Mouse (Mus musculus) ES-Bruce4 (cell line): ENCODE data around the gene Ankfy1. TPM values are rescaled to one million over a fixed set of nuclear protein-coding genes. Genes with fewer than 3 reads are reported as not detected.
"Not testable (repeated sequence)": the region's sequence is repeated elsewhere in the genome, so short reads cannot be mapped to it uniquely, and the experiment has no call there.

Source experiments
- H3K27ac ChIP-seq: 2 replicates; pipeline ENCODE4 v1.5.1; 2012; ENCODE audit warnings: low read length, inconsistent platforms; ENCODE audit not compliant: insufficient read depth
- H3K27me3 ChIP-seq: 2 replicates; pipeline ENCODE4 v1.6.1; 2012; ENCODE audit warnings: mild to moderate bottlenecking, low read length, inconsistent platforms; ENCODE audit not compliant: control insufficient read depth, poor library complexity, insufficient read depth, severe bottlenecking
- H3K36me3 ChIP-seq: 2 replicates; pipeline ENCODE4 v1.6.1; 2012; ENCODE audit warnings: inconsistent platforms, mild to moderate bottlenecking, low read length, moderate library complexity; ENCODE audit not compliant: control insufficient read depth, poor library complexity, insufficient read depth, severe bottlenecking
- H3K4me1 ChIP-seq: one replicate; pipeline ENCODE4 v1.8.1; 2011; ENCODE audit warnings: low read length; ENCODE audit not compliant: control insufficient read depth, insufficient read depth
- H3K4me3 ChIP-seq: 2 replicates; pipeline ENCODE4 v1.5.1; 2011; ENCODE audit warnings: low read depth, mild to moderate bottlenecking, low read length
- H3K9ac ChIP-seq: 2 replicates; pipeline ENCODE4 v1.6.1; 2012; ENCODE audit warnings: low read depth, mild to moderate bottlenecking, inconsistent platforms; ENCODE audit not compliant: poor library complexity, severe bottlenecking
- H3K9me3 ChIP-seq: replicated peaks from 2 replicates; pipeline ENCODE4 v1.6.1; 2012; ENCODE audit warnings: mild to moderate bottlenecking, low read length, inconsistent platforms; ENCODE audit not compliant: control insufficient read depth, poor library complexity, insufficient read depth, severe bottlenecking
- CTCF ChIP-seq: IDR thresholded peaks from one replicate; pipeline ENCODE4 v1.8.1; 2011; ENCODE audit warnings: low read depth, low read length
- EP300 ChIP-seq: IDR thresholded peaks from 2 replicates; pipeline ENCODE4 v1.6.1; 2011; ENCODE audit warnings: low read depth, low read length; ENCODE audit not compliant: insufficient read depth
- POLR2A ChIP-seq: IDR thresholded peaks from one replicate; pipeline ENCODE4 v1.8.1; 2011; ENCODE audit warnings: low read length; ENCODE audit not compliant: insufficient read depth
- polyA plus RNA-seq: library from polyadenylated mRNA; stranded (reverse); fragments of >200 nt; gene quantifications from 2 replicates; pipeline ENCODE4 v1.2.4, GENCODE M21; 2011; ENCODE audit warnings: low read depth; ENCODE audit not compliant: missing spikeins, insufficient read depth, insufficient read length

Ankfy1 gene
- polyA plus RNA-seq, 1 experiment, result 40.0 TPM

GRCm38 (mm10) chr11:72696368-72696971 is 6.7 kb downstream of the Ankfy1 start:
- TF ChIP-seq POLR2A (no peak), CTCF (no peak), EP300 (no peak)

GRCm38 (mm10) chr11:72697323-72697722 is 7.5 kb downstream of the Ankfy1 start:
- Histone ChIP-seq H3K9ac (no peak overlapping the region), H3K27me3 (no peaks in the 10 kb centered on the region), H3K9me3 (no peaks in the 10 kb centered on the region), H3K4me3 (no peak overlapping the region), H3K36me3 (no peaks in the 10 kb centered on the region), H3K27ac (no peak overlapping the region), H3K4me1 (no peaks in the 10 kb centered on the region)
- TF ChIP-seq EP300, result no peak
- no peak for TF ChIP-seq POLR2A
- TF ChIP-seq CTCF, result no peak

More at GRCm38 (mm10) chr11:72696368-72696971, 6.7 kb downstream of the Ankfy1 start:
- Histone ChIP-seq H3K4me1 (no peaks in the 10 kb centered on the region), H3K4me3 (no peak overlapping the region), H3K27me3 (no peaks in the 10 kb centered on the region), H3K36me3 (no peaks in the 10 kb centered on the region), H3K9ac (no peak overlapping the region), H3K9me3 (no peaks in the 10 kb centered on the region), H3K27ac (no peak overlapping the region)

GRCm38 (mm10) chr11:72705111-72705510 is 15.3 kb downstream of the Ankfy1 start:
- H3K27ac ChIP-seq, H3K36me3 ChIP-seq, H3K27me3 ChIP-seq, H3K9ac ChIP-seq, H3K4me1 ChIP-seq, H3K9me3 ChIP-seq, H3K4me3 ChIP-seq: not testable (repeated sequence)

GRCm38 (mm10) chr11:72712721-72713120 is 22.9 kb downstream of the Ankfy1 start:
- TF ChIP-seq POLR2A (no peak), CTCF (no peak), EP300 (no peak)
- Histone ChIP-seq H3K9me3 (no peaks in the 10 kb centered on the region), H3K27me3 (no peaks in the 10 kb centered on the region), H3K36me3 (peaks cover 16% of the 10 kb centered on the region), H3K9ac (no peak overlapping the region), H3K4me1 (no peaks in the 10 kb centered on the region), H3K27ac (no peak overlapping the region), H3K4me3 (no peak overlapping the region)

GRCm38 (mm10) chr11:72718161-72718560 is 28.4 kb downstream of the Ankfy1 start:
- H3K4me3 ChIP-seq, result no peak overlapping the region
- no peaks in the 10 kb centered on the region for H3K27me3 ChIP-seq
- peaks cover 6% of the 10 kb centered on the region for H3K36me3 ChIP-seq
- no peaks in the 10 kb centered on the region for H3K4me1 ChIP-seq
- no peak overlapping the region for H3K9ac ChIP-seq
- H3K27ac ChIP-seq, result no peak overlapping the region
- no peaks in the 10 kb centered on the region for H3K9me3 ChIP-seq
- TF ChIP-seq CTCF (no peak), POLR2A (no peak), EP300 (no peak)

GRCm38 (mm10) chr11:72723165-72723564 is 33.4 kb downstream of the Ankfy1 start:
- no peaks in the 10 kb centered on the region for H3K27me3 ChIP-seq
- no peaks in the 10 kb centered on the region for H3K4me1 ChIP-seq
- H3K4me3 ChIP-seq, result no peak overlapping the region
- H3K9ac ChIP-seq, result no peak overlapping the region
- no peak for TF ChIP-seq POLR2A
- TF ChIP-seq CTCF, result no peak
- H3K36me3 ChIP-seq, result peaks cover 2% of the 10 kb centered on the region
- H3K9me3 ChIP-seq, result no peaks in the 10 kb centered on the region
- no peak overlapping the region for H3K27ac ChIP-seq
